Mouse (Mus musculus) spleen, postnatal 36 days (tissue): ENCODE data around the gene Tacc2.
"Not testable (repeated sequence)": the region's sequence is repeated elsewhere in the genome, so short reads cannot be mapped to it uniquely, and the experiment has no call there.

ENCODE experiments used
- DNase-seq, 2 experiments: peaks; one replicate each; pipeline ENCODE4 v3.0.0; 2022; ENCODE audit warnings: low spot score in 2 of 2, mixed read lengths in 1 of 2

Tacc2 gene

DNA sequence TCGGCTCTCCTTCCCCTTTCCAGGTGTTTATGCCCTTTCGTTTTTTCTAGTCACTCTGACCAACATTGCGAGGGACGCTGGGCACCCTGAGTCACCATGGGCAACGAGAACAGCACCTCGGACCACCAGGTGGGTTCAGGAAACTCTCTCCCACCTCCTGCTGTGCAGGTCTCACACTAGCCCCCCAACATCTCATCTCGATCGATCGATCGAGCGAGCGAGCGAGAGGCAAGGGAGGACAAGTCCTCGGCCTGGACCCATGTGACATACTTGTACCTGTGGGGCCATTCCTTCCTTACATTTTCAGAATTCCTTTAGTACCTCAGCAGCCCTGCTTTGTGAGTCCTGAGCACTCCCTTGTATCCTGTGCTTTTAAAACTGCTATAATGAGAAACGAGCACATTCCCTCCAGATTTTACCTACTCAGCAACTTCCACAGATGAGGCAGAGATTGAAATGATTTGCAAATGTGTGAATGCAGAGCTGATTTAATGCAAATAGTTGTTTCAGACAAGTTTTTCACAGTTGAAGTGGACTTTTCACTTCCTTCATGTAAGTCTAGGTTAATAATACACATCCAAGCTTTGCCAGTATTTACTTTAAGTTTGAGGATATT is at the start of gene Tacc2:
TSS of gene Tacc2 (plus strand) at position 51 of the 616 bp plus-strand sequence.
- no peak for DNase-seq

DNA sequence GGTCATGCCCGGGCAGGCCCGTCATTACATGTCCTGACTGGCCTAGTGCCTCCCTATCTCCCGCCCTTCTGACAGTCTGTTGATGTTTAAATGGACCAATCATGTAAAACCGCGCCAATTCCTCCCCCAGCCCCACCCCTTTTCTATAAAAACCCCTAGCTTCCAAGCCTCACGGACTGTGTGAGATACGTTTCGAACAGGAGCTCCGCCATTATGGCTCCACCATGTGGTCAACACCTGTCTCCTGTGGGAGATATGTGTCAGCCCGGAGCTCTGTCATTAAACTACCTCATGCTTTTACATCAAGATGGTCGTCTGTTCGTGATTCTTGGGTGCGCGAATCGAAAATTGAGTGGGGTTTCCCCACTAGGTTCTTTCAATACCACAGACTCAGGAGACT is 46.1 kb upstream of the Tacc2 start:
- DNase-seq: not testable (repeated sequence)

GRCm38 (mm10) chr7:130533316-130534260 is 43.6 kb upstream of the Tacc2 start:
- peak; percentile 75 to 80 for DNase-seq

DNA sequence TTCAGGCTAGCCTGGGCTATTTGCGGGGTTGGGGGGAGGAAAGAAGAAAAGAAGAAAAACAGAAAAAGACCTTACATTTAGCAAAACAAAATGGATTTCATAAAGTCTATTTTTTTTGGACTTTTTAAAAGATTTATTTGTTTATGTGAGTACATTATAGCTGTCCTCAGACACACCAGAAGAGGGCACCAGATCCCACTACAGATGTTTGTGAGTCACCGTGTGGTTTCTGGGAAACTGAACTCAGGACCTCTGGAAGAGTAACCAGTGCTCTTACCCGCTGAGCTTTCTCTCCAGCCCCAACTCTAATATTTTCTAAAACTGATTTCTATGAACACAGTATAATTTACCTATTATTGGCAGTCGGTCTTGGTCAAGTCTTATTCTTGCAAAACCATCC is 42.1 kb upstream of the Tacc2 start:
- DNase-seq: no peak

- no peak for DNase-seq
Observed at GRCm38 (mm10) chr7:130537068-130537467, 40.2 kb upstream of the Tacc2 start.

DNA sequence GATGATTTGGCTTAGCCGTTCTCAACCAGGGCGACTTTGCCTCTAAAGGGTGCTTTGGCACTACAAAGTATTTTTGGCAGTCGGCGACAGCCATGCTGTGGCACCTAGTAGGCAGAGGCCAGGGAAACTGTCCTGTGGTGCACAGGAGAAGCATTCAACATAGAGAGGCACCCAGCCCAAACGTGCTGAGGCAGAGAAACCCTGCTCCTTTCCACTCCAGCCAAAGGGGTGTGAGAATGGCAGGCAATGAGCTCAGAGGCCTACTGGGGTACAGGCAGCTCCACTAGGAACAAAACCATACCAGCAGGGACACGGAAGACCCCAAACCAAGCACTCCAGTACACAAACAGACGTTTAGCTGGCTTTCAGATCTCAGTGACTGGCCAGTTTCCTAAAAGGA is 37.1 kb upstream of the Tacc2 start:
- no peak for DNase-seq

DNA sequence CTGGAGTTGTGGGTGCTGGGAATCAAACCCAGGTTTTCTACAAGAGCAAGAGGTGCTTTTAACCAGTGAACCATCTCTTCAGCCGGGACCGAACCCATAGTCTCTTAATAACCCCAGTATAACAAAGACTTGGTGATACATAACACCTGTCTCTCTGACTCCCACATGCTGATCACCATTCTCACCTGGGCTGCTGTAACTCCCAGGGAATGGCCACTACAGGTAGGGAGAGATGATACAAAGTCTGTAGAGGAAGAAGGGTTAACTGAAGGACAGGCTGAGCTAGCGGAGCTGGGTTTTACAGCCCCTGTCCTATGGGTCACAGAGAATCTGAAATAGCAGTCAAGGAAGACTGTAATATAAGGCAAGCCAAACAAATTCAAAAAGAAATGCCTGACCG is 34.1 kb upstream of the Tacc2 start:
- DNase-seq: no peak

- DNase-seq: no peak
Observed at GRCm38 (mm10) chr7:130545401-130545800, 31.8 kb upstream of the Tacc2 start.

- DNase-seq: no peak
Observed at GRCm38 (mm10) chr7:130545893-130546292, 31.3 kb upstream of the Tacc2 start.

DNA sequence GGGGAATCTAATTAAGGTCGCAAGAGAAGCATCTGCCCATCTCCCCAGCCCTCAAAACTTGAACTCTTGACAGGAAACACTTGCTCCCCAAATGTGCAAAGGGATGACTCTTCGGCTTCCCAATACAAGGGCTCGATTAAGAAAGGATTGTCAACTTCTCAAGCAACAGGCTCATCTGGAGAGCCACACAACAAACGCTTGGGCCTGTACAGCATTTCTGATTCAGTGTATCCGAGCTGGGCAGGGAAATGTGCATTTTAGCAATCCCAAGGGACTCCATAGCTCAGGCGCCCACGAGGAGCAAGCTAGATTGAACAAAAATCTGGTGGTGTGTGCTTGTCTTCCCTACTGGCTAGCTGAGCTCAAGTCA is 30.8 kb upstream of the Tacc2 start:
- DNase-seq: no peak

DNA sequence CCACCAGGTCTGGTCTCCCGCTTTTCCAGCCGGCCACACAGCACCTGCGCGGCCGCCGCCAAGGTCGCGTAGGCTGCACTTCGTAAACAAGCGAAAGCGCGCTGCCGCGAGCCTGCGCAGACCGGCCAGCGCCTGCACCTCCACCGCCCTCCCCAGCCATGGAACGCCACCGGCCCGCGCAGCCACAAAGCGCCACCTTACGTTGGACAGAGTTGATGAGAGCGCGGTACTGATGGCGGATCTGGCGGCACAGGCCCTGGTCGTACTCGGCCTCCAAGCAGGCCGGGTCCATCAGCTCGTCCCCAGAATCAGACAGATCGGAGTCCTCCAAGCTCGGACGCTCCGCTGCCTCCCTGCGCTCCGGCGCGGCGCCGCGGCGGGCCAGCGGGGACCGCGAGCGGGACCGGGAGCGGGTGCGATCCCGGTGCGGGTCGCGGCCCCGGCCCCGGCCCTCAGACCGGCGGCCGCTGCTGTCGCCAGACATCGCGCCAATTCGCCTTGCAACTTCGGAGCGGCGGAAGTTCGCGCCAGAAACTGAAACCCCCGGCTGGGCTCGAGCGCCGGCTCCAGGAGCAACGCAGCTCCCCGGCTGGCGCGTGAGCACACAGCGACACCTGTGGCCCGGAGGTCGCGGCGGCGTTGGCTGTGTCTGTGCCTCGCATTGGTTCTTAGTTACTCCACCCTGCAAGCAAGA is 30.3 kb upstream of the Tacc2 start:
- DNase-seq: peak; percentile 92 to 93

DNA sequence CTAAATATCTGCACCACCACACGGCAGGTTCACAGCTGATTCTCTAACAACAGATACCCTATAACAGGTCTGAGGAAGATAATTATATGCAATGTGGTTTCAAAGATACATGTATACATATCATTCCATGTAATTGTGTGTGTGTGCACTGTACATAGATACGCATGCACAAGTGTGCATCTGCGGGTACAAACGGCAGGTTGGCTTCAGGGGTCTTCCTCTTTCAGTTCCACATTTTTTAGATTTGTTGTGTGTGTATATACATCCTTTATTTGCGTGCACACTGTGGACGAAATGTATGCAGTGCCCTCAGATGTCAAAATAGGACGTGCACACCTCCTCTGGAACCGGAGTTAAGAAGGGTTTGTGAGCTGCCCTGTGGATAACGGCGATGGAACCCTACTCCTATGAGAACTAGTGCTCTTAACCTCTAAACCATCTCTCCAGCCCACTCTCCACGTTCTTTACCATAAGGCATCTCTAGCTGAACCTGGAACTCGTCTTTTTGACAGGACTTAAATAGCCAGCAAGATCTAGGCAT is 29.5 kb upstream of the Tacc2 start:
- DNase-seq: peak; percentile 37 to 45

GRCm38 (mm10) chr7:130552780-130553179 is 24.5 kb upstream of the Tacc2 start:
- no peak for DNase-seq

- no peak for DNase-seq
Observed at GRCm38 (mm10) chr7:130553321-130553720, 23.9 kb upstream of the Tacc2 start.

GRCm38 (mm10) chr7:130555597-130555996 is 21.6 kb upstream of the Tacc2 start:
- no peak for DNase-seq

- no peak for DNase-seq
Observed at GRCm38 (mm10) chr7:130558592-130558991, 18.6 kb upstream of the Tacc2 start.

GRCm38 (mm10) chr7:130560933-130561332 is 16.3 kb upstream of the Tacc2 start:
- no peak for DNase-seq

DNA sequence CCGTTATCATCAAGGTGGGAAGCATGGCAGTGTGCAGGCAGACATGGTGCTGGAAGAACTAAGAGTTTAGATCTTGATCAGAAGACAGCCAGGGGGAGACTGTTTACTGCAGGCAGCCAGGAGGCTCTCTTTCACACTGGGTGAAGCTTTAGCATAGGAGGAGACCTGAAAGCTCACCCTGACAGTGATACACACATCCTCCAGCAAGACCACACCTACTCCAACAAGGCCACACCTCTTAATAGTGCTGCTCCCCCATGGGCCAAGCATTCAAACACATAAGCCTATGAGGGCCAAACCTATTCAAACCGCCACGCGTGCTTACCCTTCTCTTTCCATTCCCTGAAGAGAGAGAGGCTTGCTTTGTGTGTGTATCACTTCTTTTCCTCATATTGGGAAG is 14.0 kb upstream of the Tacc2 start:
- DNase-seq: no peak

DNA sequence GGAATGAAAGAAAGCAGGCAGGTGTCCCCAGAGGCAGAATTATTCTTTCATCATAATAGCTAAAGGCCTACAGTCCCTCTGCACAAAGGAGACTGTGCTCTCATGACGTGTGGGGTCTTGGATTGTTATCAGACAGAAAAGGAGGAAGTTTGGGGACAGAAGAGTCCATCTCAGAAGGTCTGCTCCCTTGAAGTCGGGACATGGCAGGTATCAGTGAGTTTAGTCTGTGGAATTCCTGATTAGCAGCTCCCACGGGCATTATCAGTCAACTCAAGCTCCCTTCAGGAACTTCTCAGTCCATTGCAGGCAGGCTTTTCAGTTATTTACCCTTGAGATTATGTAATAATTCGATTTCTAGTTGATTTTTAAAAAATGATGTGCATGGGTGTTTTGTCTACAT is 13.4 kb upstream of the Tacc2 start:
- no peak for DNase-seq

DNA sequence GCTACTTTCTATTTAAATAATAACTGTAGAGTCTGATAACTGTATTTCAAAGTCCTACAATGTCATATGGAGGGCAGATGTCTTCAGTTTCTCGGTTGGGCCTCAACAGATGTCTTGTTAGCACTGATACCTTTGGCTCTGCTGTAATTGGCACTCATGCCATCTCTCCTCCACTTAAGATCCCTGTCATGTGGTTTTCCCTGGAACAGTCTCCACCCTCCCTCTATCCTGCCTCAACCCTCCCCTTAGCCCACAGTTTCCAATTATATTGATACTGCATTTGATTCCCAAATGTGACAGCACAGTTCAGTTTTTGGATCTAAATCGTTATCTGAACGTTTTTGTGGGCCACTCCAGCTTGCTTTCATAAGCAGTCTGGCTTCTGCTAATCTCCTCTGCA is 12.6 kb upstream of the Tacc2 start:
- DNase-seq: no peak

GRCm38 (mm10) chr7:130568783-130569436 is 8.3 kb upstream of the Tacc2 start:
- DNase-seq: no peak

GRCm38 (mm10) chr7:130570472-130570871 is 6.8 kb upstream of the Tacc2 start:
- DNase-seq: no peak
